Mouse (Mus musculus) liver, embryonic 13.5 days (tissue): ENCODE results near the gene Tns1. TPM values are rescaled to one million over a fixed set of nuclear protein-coding genes. Genes with fewer than 3 reads are reported as not detected.

Experiments used
- ATAC-seq: fragments of 200-750 bp; cut with Nextera tagmentation; 2 replicates; pipeline ENCODE4 v1.8.0; 2017; ENCODE audit warnings: low read depth, mild to moderate bottlenecking, moderate number of reproducible peaks, moderate library complexity
- DNase-seq: peaks from one replicate; pipeline ENCODE4 v3.0.0; 2022
- H3K27ac ChIP-seq: fragments of 300-500 bp; sonication (generic); 2 replicates; pipeline ENCODE4 v1.5.1; 2015; ENCODE audit warnings: moderate library complexity, mild to moderate bottlenecking, inconsistent platforms
- H3K27me3 ChIP-seq: fragments of 300-500 bp; sonication (generic); 2 replicates; pipeline ENCODE4 v1.6.1; 2015; ENCODE audit warnings: mild to moderate bottlenecking, inconsistent platforms
- H3K36me3 ChIP-seq: fragments of 300-500 bp; sonication (generic); 2 replicates; pipeline ENCODE4 v1.6.1; 2015; ENCODE audit warnings: mild to moderate bottlenecking, inconsistent platforms
- H3K4me1 ChIP-seq: fragments of 300-500 bp; sonication (generic); replicated peaks from 2 replicates; pipeline ENCODE4 v1.6.1; 2015; ENCODE audit warnings: inconsistent platforms
- H3K4me2 ChIP-seq: fragments of 300-500 bp; sonication (generic); 2 replicates; pipeline ENCODE4 v1.6.1; 2015; ENCODE audit warnings: inconsistent platforms, mild to moderate bottlenecking, moderate library complexity
- H3K4me3 ChIP-seq: fragments of 300-500 bp; sonication (generic); replicated peaks from 2 replicates; pipeline ENCODE4 v1.5.1; 2015; ENCODE audit warnings: mild to moderate bottlenecking, inconsistent platforms
- H3K9ac ChIP-seq: fragments of 300-500 bp; sonication (generic); 2 replicates; pipeline ENCODE4 v1.6.1; 2015; ENCODE audit warnings: mild to moderate bottlenecking, inconsistent platforms
- H3K9me3 ChIP-seq: fragments of 300-500 bp; sonication (generic); replicated peaks from 2 replicates; pipeline ENCODE4 v1.6.1; 2016; ENCODE audit warnings: inconsistent platforms
- WGBS: fragments of 180-500 bp; shearing (Covaris S2); methylation state at CpG from one replicate; pipeline ENCODE4 v1.1.7; 2015; ENCODE audit not compliant: insufficient replicate concordance; 5-methylcytosine and 5-hydroxymethylcytosine counted together
- polyA plus RNA-seq: library from polyadenylated mRNA; unstranded; fragments of >200 nt; fragmentation: Nextera tagmentation; extraction: Ambion mirVana; gene quantifications from 2 replicates; pipeline ENCODE4 v1.2.1, GENCODE M21; 2015

Gene Tns1
- polyA plus RNA-seq, 1 experiment from 2014 or later, result 11.7 TPM

DNA sequence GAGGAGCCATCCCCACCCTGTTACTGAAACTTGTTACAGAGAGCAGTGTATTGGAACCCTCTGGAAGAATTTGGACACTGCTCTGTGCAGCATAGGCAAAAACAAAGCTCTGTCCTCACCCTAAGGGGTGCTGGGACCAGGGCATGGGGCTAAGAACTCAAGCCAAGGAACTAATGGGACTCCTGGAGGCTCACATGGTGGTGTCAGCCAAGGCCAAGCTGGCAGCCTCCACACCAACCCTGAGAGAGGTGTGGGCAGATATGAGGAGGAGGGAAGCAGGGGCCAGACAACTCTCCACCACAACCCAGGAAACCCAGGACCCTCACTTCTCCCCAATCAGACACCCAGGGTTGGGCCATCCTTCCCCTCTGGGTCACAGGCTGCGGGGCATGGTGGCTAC is 145.7 kb downstream of the Tns1 start:
- no peaks in the 10 kb centered on the region for H3K9me3 ChIP-seq
- peaks cover 73% of the 10 kb centered on the region for H3K36me3 ChIP-seq
- no peaks in the 10 kb centered on the region for H3K4me1 ChIP-seq
- no peaks in the 10 kb centered on the region for H3K27me3 ChIP-seq
- H3K27ac ChIP-seq, result no peak overlapping the region
- no peak for ATAC-seq
- no peak overlapping the region for H3K4me2 ChIP-seq
- no peak overlapping the region for H3K9ac ChIP-seq
- 80% methylated on average over 1 of the region's 1 CpGs for WGBS
- no peak overlapping the region for H3K4me3 ChIP-seq
- no peak for DNase-seq

DNA sequence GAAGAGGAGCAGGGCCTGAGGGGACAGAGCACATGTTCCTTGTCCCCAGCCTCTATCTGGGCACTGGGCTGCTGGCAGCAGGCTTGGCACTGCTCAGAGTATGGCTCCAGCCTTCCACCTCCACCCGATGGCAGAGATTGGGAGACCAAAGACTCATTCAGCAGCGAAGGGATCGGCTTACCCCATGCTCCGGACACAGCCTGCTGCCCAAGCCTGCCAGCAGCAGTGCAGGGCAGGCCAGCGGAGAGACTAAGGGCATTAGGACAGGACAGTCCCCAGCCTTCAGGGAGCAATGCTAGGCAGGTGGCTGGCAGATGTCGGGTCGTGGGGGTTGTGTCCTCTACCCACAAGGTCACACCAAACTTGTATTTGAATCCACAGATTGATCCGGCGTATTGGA is 150.3 kb downstream of the Tns1 start:
- DNase-seq, result no peak
- Histone ChIP-seq H3K4me3 (no peak overlapping the region), H3K4me2 (no peak overlapping the region), H3K9me3 (no peaks in the 10 kb centered on the region), H3K9ac (no peak overlapping the region), H3K27ac (no peak overlapping the region), H3K4me1 (peaks cover 12% of the 10 kb centered on the region), H3K36me3 (peaks cover 48% of the 10 kb centered on the region), H3K27me3 (no peaks in the 10 kb centered on the region)
- no peak for ATAC-seq
- WGBS, result 80% methylated on average over 9 of the region's 9 CpGs

GRCm38 (mm10) chr1:73972726-73973125 is 151.5 kb downstream of the Tns1 start:
- 51% methylated on average over 5 of the region's 5 CpGs for WGBS

GRCm38 (mm10) chr1:73970161-73970730 is 154.0 kb downstream of the Tns1 start:
- Histone ChIP-seq H3K27me3 (no peaks in the 10 kb centered on the region), H3K4me2 (no peak overlapping the region), H3K9ac (no peak overlapping the region), H3K9me3 (no peaks in the 10 kb centered on the region), H3K27ac (no peak overlapping the region; the same call in 1 of the 2 replicates), H3K36me3 (peaks cover 21% of the 10 kb centered on the region), H3K4me3 (no peak overlapping the region), H3K4me1 (peaks cover 29% of the 10 kb centered on the region)
- no peak for DNase-seq
- ATAC-seq, result no peak
- whole genome bisulfite sequencing, result 15% methylated on average over 5 of the region's 5 CpGs

More at GRCm38 (mm10) chr1:73972726-73973125, 151.5 kb downstream of the Tns1 start:
- peaks cover 37% of the 10 kb centered on the region for H3K36me3 ChIP-seq
- H3K27me3 ChIP-seq, result no peaks in the 10 kb centered on the region
- ATAC-seq, result no peak
- H3K9ac ChIP-seq, result no peak overlapping the region
- no peaks in the 10 kb centered on the region for H3K9me3 ChIP-seq
- H3K4me2 ChIP-seq, result no peak overlapping the region
- H3K27ac ChIP-seq, result no peak overlapping the region
- DNase-seq, result no peak
- no peak overlapping the region for H3K4me3 ChIP-seq
- H3K4me1 ChIP-seq, result peaks cover 14% of the 10 kb centered on the region

DNA sequence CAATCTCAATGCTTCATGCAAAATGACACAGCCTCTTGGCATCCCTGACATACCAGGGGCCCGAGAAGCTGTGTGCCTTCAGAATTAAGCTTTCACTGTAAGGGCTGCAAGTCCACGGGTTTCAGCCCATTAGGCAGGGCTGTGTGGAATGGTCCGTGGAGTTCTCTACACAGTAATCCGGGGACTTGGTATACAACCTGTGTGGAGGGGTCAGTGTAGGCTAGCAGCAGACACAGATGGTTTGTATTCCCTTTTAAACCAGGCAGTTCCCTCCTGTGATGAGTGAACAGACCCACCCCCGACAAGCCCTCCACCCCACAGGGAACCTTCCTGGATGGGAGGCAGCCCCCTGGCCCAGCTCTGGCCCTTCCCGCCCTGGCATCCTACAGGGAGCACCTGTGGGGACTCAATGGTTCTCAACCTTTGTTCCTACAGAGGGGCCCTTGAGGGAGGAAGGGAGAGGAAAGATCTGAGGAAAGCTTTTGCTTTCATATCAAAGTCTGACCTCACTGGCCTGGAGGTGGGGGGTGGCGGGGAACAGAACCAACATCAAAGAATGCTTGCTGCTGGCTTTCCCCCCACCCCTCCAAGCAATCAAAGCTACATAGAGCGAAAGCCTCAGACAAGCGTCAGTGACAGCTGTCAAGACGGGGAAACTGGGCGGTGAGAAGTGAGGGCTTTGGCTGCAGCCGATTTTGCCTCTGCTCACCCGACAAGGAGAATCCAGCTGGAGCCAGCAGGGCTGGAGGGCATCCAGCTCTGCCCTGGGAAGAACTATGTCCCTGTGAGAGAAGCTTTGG is 155.3 kb downstream of the Tns1 start:
- H3K9ac ChIP-seq, result no peak overlapping the region; the same call in 1 of the 2 replicates
- WGBS, result 36% methylated on average over 13 of the region's 13 CpGs
- H3K4me1 ChIP-seq, result peaks cover 32% of the 10 kb centered on the region

GRCm38 (mm10) chr1:73966411-73967238 is 157.6 kb downstream of the Tns1 start:
- Histone ChIP-seq H3K4me2 (no peak overlapping the region), H3K9me3 (no peaks in the 10 kb centered on the region), H3K4me1 (peaks cover 48% of the 10 kb centered on the region), H3K9ac (no peak overlapping the region), H3K27me3 (no peaks in the 10 kb centered on the region), H3K36me3 (peaks cover 6% of the 10 kb centered on the region), H3K4me3 (no peak overlapping the region), H3K27ac (no peak overlapping the region)
- ATAC-seq (no peak), DNase-seq (no peak)
- WGBS, result 51% methylated on average over 12 of the region's 12 CpGs

More for the DNA sequence above, 155.3 kb downstream of the Tns1 start:
- Histone ChIP-seq H3K9me3 (no peaks in the 10 kb centered on the region), H3K36me3 (peaks cover 14% of the 10 kb centered on the region), H3K27me3 (no peaks in the 10 kb centered on the region), H3K4me2 (no peak overlapping the region), H3K4me3 (no peak overlapping the region), H3K27ac (no peak overlapping the region)
- ATAC-seq, result no peak
- no peak for DNase-seq

DNA sequence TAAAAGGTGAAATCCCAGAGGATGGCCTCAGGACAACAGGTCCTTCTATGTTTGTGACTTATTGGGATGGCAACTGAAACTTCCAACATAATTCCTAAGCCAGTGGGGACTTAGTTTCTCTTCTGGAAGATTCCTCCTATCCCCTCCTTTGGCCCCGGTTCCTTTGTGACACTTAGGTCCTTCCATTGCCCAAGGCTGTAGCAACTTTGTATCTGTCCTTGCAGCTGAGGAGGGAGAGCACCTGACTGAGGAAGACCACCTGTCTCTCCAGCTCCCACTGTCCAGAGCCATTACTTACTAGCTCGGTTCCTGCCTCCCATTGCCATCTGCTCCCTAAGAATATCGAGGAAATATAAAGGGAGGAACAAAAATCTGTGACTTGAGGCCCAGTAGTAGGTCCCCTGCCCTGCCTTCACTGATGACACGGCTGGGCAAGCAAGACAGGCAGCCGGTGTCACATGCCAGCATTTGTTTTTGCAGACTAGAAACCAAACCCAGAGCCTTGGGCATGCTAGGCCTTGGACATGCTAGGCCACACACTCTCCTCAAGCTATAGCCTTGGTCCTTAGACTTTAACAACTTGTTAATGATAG is 160.0 kb downstream of the Tns1 start:
- peaks cover 38% of the 10 kb centered on the region for H3K4me1 ChIP-seq
- WGBS, result 72% methylated on average over 5 of the region's 5 CpGs
- H3K9me3 ChIP-seq, result no peaks in the 10 kb centered on the region
- DNase-seq (no peak), ATAC-seq (no peak)
- H3K36me3 ChIP-seq, result no peaks in the 10 kb centered on the region
- H3K27ac ChIP-seq, result 0 out of 2 replicates have a peak overlapping the region, but pooled peaks have one; percentile 15
- no peak overlapping the region for H3K4me2 ChIP-seq
- H3K4me3 ChIP-seq, result no peak overlapping the region
- no peaks in the 10 kb centered on the region for H3K27me3 ChIP-seq
- H3K9ac ChIP-seq, result no peak overlapping the region

GRCm38 (mm10) chr1:73963626-73964025 is 160.6 kb downstream of the Tns1 start:
- Histone ChIP-seq H3K27ac (peak overlapping the region; percentile 59), H3K4me1 (peaks cover 33% of the 10 kb centered on the region), H3K27me3 (no peaks in the 10 kb centered on the region), H3K4me2 (no peak overlapping the region), H3K9ac (no peak overlapping the region), H3K36me3 (no peaks in the 10 kb centered on the region), H3K9me3 (no peaks in the 10 kb centered on the region), H3K4me3 (no peak overlapping the region)
- 57% methylated on average over 8 of the region's 8 CpGs for WGBS
- DNase-seq (no peak), ATAC-seq (no peak)

GRCm38 (mm10) chr1:73962668-73963371 is 161.4 kb downstream of the Tns1 start:
- Histone ChIP-seq H3K4me1 (peaks cover 33% of the 10 kb centered on the region), H3K4me2 (0 out of 2 replicates have a peak overlapping the region, but pooled peaks have one; percentile 12), H3K4me3 (no peak overlapping the region), H3K36me3 (no peaks in the 10 kb centered on the region), H3K27me3 (no peaks in the 10 kb centered on the region), H3K9ac (no peak overlapping the region), H3K9me3 (no peaks in the 10 kb centered on the region), H3K27ac (peak overlapping the region; percentile 59)
- DNase-seq (no peak), ATAC-seq (peak; percentile 66)
- WGBS, result 23% methylated on average over 11 of the region's 12 CpGs

- Histone ChIP-seq H3K27me3 (no peaks in the 10 kb centered on the region), H3K4me1 (peaks cover 33% of the 10 kb centered on the region), H3K9me3 (no peaks in the 10 kb centered on the region), H3K4me3 (no peak overlapping the region), H3K9ac (no peak overlapping the region), H3K27ac (no peak overlapping the region), H3K36me3 (no peaks in the 10 kb centered on the region), H3K4me2 (no peak overlapping the region)
- no peak for DNase-seq
- ATAC-seq, result no peak
- 76% methylated on average over 5 of the region's 5 CpGs for WGBS
Measured at GRCm38 (mm10) chr1:73962049-73962448, 162.2 kb downstream of the Tns1 start.
